Mouse (Mus musculus) gastrocnemius, postnatal 10 days (tissue): ENCODE data around the gene Smad5. TPM values are rescaled to one million over a fixed set of nuclear protein-coding genes. Genes with fewer than 3 reads are reported as not detected.

ENCODE experiments used
- DNase-seq: peaks from one replicate; pipeline ENCODE4 v3.0.0; 2021; ENCODE audit warnings: mixed read lengths
- total RNA-seq, 2 experiments: library from RNA; stranded (reverse); gene quantifications; 2 replicates each; pipeline ENCODE4 v1.2.3; 2021

The Smad5 gene
- total RNA-seq, 2 experiments from 2014 or later: 31.7 to 38.2 TPM

DNA sequence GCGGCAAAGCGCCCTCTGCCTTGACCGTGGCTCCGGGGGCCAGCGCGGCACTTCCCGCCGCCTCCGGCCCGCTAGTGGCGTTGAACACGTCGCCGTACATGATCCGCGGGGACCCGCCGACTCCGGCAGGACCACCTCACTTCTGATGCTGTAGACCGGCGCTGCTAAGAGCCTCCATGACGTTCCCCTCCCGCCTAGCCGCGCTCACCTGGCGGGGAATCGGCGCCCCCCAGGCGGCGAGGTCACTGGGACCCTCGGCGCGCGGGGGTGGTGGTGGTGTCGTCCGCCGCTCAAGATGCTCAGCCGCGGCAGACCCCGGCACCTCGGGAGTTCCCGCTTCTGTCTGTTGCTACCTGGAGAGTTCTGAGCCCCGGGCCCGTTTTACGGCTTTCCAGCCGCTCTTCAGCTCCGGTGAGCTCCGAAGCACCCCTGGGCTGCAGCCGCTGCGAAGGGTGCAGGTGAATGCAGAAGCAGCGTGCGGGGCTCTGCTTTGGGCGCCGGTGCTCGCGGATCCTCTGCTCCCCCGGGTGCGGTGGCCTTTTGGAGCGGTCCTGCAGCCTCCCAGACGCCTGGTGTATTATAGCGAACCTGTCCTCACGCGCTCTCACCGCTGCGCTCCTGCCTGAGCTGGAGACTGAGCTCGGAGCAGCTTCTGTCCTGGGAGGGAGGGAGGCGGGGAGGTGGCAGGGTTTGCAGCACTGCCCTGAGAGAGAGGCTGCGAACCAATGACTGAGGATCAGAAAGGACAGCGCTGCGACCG, 50.6 kb downstream of the Smad5 start, which contains the start of gene Gm45623:
Gene Gm45623 (minus strand): TSS at position 636 of the 760 bp plus-strand sequence.
- no peak for DNase-seq

DNA sequence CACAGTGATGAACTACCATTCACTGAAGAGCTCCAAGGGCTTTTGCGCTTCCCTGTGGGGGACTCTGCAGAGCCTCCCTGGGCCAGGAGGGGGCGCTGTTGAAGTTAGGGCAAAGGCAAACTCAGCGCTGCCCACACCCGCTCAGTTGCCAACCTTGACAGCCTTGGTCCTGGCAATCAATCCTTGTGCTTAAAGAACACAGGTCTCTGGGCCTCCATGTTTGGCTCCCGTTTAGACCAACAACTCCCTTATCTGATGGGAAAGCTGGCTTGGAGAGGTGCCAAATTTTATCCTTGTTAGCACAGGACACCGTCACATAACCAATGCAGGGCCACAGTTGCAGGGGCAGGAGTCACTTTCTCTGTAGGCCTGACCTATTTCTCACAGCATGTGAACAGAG, 53.1 kb downstream of the Smad5 start:
- peak; percentile 39 for DNase-seq

DNA sequence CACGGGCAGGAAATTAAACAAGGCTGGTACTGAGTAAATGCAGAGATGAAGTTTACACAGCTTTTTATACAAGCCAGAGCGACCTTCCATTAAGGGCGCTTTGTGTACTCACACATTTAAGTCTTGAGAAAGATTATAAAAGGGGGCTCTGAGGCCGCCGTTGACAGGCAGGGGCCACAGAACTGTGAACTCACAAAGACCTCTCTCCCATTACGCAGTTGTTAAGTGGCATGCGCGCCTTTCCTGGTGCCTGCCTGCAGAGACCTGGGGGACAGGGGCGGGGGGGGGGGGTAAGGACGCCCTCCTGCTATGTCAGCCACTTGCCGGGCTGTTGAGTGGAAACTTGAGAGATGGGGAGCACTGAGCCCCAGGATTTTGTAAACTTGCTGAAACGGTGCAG, 54.4 kb downstream of the Smad5 start:
- DNase-seq: no peak

DNA sequence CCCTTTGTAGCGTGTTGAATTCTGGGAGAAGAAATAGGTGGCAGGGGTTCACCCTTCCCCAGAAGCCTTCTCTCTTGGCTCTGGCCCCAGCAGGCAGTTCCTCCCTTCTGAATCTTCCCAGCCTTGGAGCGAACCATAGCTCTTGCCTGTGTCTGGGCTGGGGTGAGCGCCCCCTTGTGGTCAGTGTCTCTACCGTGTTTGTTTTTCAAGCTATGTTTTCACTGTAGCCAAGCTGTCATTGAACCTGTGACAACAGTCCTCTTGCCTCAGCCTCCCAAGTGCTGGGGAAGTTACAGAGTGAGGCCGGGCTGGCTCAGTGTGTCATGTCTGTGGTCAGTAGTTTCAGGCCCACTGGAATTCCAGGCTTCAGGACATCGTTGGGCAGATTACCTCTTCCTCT, 55.7 kb downstream of the Smad5 start:
- peak; percentile 87 for DNase-seq

DNA sequence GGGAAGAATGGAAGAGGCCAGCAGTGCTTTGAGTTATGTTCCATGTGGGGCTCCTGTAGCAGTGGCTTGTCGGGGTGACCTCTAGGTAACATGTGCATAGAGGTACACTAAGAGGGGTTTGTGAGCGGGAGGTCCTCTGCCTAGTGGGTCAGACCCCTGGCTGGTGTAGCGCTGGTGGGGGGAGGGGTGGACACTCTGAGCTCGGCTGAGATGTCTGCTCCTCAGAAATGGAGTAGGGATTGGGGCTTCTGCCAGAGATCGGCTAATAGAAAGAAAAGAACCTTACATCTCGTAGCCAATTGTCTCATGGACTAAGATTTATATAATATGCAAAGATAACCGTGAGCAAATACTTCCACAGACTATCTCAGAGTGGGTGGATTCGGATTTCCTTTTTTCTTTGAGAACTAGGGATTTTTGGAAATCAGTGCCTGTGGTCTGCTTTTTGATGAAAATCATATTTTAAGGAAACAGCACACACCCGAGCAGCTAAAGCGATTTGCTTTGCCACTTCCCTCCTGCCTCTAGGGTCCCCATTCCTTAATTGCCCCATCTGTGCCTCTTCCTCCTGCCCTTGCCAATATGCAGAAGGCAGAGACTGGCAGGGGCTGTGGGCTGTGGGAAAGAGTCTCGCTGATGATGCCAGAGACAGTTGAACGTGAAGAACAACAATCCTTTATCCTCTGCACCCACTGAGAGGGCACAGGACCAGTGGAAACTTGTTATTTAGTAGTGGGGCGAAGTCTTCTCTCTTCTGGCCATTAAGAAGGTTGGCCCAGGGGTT, 59.8 kb downstream of the Smad5 start:
- no peak for DNase-seq

DNA sequence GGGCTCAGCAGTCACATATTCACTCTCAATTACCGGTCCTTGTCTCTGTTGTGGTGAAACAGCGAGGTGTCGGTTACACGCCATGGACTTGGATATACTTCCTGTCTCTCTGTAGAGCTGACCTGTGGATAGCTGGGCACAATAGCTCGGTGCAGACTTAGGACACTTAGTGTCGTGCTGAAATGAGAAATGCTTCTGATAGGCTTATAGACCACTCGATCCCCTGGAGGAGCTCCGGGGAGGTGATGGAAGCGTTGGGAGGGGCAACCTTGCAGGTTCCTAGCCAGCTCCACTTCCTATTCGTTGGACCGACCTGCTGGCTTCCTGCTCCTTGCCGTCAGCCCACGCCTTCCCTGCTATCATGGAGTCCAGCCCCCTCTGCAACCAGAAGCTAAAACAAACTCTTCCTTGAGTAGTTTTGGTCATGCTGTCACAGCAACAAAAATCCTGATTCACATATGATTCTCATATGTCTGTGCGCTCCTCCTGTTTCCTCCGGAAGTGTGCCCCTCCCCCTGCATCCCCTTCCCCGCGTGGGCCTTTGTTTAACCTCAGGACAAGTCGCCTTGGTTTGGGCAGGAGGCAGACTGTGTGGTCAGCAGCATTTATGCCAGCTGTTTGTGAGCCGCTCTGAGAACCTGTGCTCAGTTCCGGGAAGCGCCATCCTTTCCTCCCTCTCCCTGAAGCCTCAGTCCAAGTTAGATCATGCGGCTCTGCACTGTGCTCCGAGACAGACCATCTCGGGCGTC, 62.6 kb downstream of the Smad5 start:
- no peak for DNase-seq

DNA sequence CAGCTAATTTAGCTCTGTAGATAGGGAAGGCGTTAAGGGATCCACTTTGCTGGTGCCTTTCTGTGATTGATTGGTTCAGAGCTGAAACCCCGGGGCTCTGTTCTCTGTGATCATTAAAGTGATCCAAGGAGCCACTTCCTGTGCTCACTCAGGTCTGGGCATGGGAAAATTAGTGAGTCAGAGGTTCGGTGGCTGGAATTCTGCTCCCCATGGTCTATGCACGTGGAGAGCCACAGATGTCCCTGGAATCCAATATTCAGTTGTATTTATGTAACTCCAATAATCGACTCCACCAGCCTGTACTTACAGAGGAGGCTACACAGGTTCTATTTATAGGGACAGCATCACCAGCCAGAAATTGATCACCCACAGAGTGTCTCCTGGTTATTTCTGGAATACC, 63.4 kb downstream of the Smad5 start:
- DNase-seq: no peak

DNA sequence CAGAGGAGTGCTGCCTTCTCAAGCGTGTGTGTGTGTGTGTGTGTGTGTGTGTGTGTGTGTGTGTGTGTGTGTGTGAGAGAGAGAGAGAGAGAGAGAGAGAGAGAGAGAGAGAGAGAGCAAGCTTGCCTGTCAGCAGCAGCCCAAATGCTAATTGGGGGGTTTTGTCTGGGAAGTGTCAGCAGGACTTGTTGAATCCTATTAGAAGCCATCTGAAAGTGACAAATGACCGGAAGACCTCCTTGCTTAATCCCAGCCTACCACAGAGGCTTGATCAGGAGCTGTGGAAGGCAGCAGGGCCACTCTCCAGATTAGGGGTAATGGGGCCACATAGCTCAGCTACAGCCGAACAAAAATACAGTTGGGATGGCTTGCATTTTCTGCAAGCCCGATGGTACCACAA, 66.6 kb downstream of the Smad5 start:
- DNase-seq: no peak

DNA sequence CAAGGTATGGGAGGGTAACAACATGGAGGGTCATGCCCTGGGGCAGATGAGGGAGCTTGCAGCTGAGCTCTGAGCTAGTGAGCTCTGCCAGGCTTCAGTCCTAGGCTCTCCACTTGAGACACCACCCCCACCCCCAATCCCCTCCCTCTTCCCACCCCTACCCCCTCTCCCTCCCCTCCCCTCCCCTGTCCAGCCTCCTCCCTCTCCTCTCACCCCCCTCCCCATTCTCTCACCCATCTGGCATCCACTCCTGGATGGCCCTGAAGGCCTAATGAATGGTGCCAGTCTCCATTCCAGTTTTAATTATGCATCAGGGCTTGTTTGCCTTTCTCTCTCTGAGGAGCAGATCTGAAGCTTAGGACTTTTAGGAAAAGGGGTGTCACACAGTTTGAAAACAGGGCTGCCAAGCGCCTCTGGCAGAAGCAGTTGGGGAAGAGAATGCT, 67.3 kb downstream of the Smad5 start:
- no peak for DNase-seq

DNA sequence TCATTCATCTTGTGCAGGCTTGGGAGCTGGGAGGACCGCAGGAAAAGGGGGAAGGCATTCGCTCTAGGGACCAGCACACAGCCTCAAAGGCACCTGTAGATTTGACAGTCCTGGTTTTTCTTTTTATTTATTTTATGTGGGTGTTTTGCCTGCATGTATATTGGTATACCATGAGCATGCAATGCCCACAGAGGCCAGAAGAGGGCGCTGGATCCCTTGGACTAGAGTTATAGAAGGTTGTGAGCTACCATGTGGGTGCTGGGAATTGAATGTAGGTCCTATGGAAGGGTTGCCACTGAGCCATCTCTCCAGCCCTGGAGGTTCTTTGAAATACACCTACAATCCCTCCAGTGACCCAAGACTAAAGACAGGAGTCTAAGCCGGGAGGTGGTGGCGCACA, 68.0 kb downstream of the Smad5 start:
- DNase-seq: no peak

DNA sequence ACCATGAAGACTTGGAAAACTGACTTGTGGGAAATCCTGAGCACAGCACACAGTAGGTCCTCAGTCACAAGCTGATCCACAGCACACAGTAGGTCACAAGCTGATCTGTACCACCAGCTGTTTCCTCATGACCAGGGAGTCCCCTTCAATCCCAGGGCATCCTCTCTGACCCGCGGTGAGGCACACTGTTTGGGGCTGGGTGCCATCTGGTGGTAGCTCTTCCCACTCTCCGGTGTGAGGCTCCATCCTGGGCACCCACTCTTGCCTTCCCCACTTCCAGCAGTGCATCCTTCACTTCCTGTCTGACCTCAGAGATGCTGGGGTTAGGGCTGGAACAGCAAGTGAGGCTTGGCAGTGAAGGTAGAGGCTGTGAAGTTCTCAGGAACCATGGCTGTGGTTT, 69.8 kb downstream of the Smad5 start:
- no peak for DNase-seq

DNA sequence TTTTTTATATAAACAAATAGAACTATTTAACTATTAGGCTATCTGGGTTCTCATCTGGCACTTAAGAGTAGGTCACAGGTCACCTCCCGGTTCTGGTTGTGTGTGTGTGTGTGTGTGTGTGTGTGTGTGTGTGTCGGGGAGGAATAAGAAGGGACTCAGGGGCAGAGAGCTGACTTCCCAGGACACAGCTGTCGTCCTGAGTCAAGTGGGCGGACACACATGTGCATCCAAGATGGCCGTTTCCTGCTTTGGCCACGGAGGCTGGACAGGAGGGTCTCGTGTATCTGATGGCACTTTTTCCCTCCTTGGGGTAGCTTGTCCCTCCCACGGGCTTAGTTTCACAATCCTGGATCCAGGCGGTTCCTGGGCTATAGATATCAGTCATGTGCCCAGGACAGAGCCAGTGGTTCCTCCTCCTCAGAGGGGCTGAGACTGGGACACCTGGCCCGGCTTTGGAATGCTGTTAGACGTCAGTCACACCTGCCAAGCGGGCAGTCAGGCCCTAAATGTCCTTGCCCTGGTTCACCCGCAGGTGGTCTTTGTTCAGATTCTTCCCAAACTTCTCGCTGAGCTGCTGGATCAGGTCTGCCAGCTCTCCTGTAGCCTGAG, 70.6 kb downstream of the Smad5 start:
- no peak for DNase-seq

DNA sequence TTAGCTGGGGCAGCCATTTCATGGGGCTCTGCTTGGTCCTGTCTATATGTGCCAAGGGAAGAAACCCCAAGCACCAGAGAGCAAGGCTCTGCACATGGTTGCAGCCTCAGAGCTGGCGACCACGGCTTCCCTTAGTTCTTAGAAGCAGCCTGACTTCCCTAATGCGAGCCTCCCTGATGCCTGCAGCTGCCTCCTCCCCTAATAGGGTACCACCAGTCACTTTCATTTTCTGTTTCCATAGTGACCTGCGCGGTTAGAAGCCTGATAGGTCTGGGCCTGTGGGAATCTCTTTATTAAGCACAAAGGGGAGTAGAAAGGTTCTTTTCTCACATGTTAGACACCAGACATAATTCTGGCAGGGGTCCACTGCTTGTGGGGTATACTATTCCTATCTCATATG, 71.5 kb downstream of the Smad5 start:
- no peak for DNase-seq

DNA sequence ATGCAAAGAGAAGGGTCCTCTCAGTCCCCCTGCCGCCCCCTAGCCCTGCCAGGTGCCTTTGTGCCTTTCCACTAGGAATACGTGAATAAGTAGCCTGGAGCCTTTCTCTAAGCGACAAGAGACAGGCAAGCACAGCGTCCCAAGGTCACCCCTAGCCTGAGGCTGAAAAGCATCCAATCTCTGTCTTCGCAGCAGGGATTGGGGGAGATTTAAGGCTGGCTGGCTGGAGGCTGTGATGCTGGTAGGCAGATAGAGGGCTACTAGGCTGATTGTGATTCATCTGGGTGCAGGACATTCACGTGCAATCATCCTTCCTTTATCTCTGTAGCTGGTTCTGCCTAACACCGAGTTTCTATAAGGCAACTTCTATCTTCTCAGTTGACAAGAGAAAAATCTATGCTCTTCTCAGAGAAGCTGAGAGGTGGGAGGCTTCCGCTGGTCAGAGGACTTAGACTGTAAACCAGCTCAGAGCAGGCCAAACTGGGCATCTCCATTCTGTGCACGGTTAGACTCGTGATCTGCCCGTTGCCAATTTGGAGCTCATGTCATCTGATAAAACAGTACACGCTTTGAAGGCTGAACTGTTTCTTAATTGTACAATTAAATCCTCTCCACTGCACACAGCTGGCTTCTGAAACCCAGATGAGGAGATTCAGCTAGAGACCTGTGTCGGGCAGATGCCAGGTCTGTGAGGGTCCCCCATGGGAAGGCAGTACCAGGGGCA, 78.1 kb downstream of the Smad5 start:
- no peak for DNase-seq

DNA sequence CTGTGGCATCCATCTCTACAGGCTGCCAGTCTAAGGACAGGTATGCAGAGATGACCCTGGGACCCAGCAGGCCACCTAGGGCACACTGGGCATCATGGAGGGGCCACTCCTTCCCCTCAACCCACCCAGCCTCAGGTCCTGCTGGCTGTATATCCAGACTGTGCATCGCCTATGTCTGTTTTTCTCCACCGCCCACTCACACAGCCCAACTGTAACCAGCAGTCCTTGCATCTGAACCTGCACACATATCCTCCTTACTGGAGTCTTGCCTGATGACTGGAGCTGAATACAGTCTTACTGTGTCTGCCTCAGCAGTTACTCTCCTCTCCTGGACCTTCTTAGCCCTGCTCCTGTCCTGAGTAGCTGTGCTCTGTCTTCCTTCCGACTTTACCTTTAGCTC, 78.9 kb downstream of the Smad5 start:
- DNase-seq: no peak

DNA sequence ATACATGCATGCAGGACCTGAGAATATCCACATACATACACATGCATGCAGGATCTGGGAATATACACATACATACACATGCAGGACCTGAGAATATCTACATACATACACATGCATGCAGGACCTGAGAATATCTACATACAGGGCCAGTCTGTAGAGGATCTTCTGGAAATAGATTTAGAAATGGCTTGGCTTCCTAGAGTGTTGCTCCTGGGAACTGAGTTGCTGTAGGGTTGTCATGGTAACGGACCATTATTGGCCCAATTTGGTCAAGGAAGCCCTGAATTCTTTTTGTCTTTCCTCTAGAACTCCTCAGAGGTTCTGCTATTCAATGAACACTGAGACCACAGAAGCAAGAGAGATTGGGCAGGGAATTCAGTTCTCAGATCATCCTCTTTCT, 79.8 kb downstream of the Smad5 start:
- DNase-seq: no peak

DNA sequence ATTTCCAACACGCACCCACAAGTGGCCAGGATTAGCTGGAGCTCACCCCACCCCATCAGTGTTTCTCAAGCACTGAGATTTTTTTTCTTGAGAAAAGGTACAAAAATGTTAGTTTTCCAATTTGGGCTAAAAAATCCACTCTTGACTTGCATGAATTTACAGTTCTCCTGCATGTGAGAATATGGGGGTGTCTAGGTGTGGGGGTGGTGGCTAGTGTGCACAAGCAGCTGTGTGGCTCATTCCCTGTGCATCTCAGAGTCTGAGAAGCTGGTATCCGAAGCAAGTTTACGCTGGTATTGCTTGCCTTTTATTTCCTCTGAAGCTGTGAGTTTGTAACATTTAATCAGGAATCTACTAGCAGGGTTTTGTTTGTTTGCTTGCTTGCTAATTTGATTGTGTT, 87.9 kb downstream of the Smad5 start:
- no peak for DNase-seq
